Mouse (Mus musculus) lung, embryonic 14.5 days (tissue): ENCODE measurements around the gene Slc17a1. TPM values are rescaled to one million over a fixed set of nuclear protein-coding genes. Genes with fewer than 3 reads are reported as not detected.
A peak's percentile ranks its signal among the peaks of the same experiment; 100 is the strongest.

Experiments
- ATAC-seq: fragments of 200-750 bp; cut with Nextera tagmentation; 2 replicates; pipeline ENCODE4 v1.8.0; 2017; ENCODE audit warnings: mild to moderate bottlenecking, moderate TSS enrichment, moderate library complexity; ENCODE audit not compliant: insufficient read depth
- DNase-seq: peaks from one replicate; pipeline ENCODE4 v3.0.0-alpha.2; 2015
- H3K27ac ChIP-seq: fragments of 300-500 bp; sonication (generic); 2 replicates; pipeline ENCODE4 v1.5.1; 2014; ENCODE audit warnings: low read depth, mild to moderate bottlenecking, moderate library complexity
- H3K27me3 ChIP-seq: fragments of 300-500 bp; sonication (generic); 2 replicates; pipeline ENCODE4 v1.6.1; 2014; ENCODE audit warnings: low read length, control low read depth; ENCODE audit not compliant: insufficient read depth
- H3K36me3 ChIP-seq: fragments of 300-500 bp; sonication (generic); 2 replicates; pipeline ENCODE4 v1.6.1; 2014; ENCODE audit warnings: control low read depth; ENCODE audit not compliant: insufficient read depth
- H3K4me1 ChIP-seq: fragments of 300-500 bp; sonication (generic); 2 replicates; pipeline ENCODE4 v1.6.1; 2014; ENCODE audit warnings: antibody characterized with exemption, control low read depth; ENCODE audit not compliant: insufficient read depth
- H3K4me2 ChIP-seq: fragments of 300-500 bp; sonication (generic); 2 replicates; pipeline ENCODE4 v1.6.1; 2014; ENCODE audit warnings: mild to moderate bottlenecking
- H3K4me3 ChIP-seq: fragments of 300-500 bp; sonication (generic); 2 replicates; pipeline ENCODE4 v1.5.1; 2014; ENCODE audit warnings: low read depth, low read length
- H3K9ac ChIP-seq: fragments of 300-500 bp; sonication (generic); 2 replicates; pipeline ENCODE4 v1.6.1; 2014
- H3K9me3 ChIP-seq: fragments of 300-500 bp; sonication (generic); 2 replicates; pipeline ENCODE4 v1.6.1; 2016; ENCODE audit warnings: low read depth, low read length, control low read depth
- CTCF ChIP-seq: IDR thresholded peaks from 2 replicates; pipeline ENCODE4 v1.5.1; 2016; ENCODE audit warnings: antibody characterized with exemption, low read depth
- WGBS: fragments of 180-500 bp; shearing (Covaris S2); extraction: QIAGEN DNeasy Blood & Tissue Kit; methylation state at CpG from one replicate; pipeline ENCODE4 v1.1.7; 2014; 5-methylcytosine and 5-hydroxymethylcytosine counted together
- polyA plus RNA-seq: library from polyadenylated mRNA; unstranded; fragments of >200 nt; fragmentation: Nextera tagmentation; extraction: Ambion mirVana; gene quantifications from 2 replicates; pipeline ENCODE4 v1.2.1, GENCODE M21; 2014

The Slc17a1 gene
- polyA plus RNA-seq, 1 experiment from 2014 or later, result not detected

DNA sequence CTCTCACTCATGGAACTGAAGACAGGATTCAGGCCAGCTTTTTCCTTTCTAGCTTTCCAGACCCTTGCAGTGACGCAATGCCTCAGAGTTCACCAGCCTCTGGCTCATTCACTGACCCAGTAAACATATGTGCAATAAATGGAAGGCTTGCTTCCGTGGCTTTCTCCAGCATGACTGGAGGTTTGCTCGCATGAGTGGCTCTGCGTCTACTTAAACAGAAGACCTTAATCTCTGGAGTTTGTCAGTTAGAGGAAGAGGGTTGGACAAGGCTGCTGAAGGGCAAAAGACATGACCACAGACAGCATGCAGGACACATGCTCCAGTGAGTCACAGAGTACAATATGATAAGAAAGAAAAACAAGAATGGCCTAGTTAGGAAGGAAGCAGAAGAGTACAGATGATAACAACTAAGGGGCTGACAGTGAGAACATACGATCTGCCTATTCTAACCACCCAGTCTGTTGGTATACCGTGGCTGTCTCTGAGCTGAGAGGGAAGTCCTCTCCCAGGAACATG lies 46.3 kb downstream of the Slc17a1 start:
- WGBS, result 45% methylated on average over 6 of the region's 6 CpGs
- Histone ChIP-seq H3K4me1 (no peaks in the 10 kb centered on the region), H3K27ac (no peak overlapping the region), H3K9me3 (no peaks in the 10 kb centered on the region), H3K9ac (no peak overlapping the region), H3K36me3 (no peaks in the 10 kb centered on the region), H3K4me3 (no peak overlapping the region), H3K4me2 (no peak overlapping the region), H3K27me3 (no peaks in the 10 kb centered on the region)
- ATAC-seq (no peak; the same call in 1 of the 2 replicates), DNase-seq (peak; percentile 28)
- TF ChIP-seq CTCF, result no peak

- Histone ChIP-seq H3K9ac (no peak within 1 kb of the TSS), H3K4me2 (no peak within 1 kb of the TSS), H3K27me3 (no peaks in the 10 kb centered on the region), H3K27ac (no peak within 1 kb of the TSS), H3K9me3 (no peaks in the 10 kb centered on the region), H3K4me3 (no peak within 1 kb of the TSS), H3K4me1 (no peaks in the 10 kb centered on the region), H3K36me3 (no peaks in the 10 kb centered on the region)
- DNase-seq, result no peak
- WGBS, result 56% methylated on average over 9 of the region's 9 CpGs
- ATAC-seq, result no peak
- TF ChIP-seq CTCF, result no peak
Observed at GRCm38 (mm10) chr13:23914376-23915167, 47.0 kb downstream of the Slc17a1 start, which contains the start of gene Slc17a4. Gene Slc17a4, minus strand, starts transcription at chr13:23915009.

DNA sequence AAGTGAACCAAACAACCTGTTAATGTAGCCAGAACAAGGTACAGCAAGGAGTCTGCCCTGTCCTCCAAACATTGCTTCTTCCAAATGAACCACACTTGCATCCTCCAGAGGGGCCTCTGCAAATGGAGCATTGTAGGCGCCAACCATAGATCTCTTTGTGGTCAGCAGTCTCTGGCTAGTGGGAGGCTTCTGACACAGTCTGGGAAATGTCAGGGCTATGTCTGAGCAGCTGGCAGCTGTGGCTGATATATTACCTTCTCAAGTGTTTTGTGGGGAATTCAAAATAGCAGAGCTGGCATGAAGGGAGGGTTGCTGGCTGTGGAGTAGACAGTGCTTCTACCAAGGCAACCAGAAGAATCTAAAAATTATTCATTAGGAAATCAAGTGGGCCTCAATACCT lies 48.6 kb downstream of the Slc17a1 start:
- no peak overlapping the region for H3K4me3 ChIP-seq
- WGBS, result 78% methylated on average over 1 of the region's 1 CpGs
- H3K27ac ChIP-seq, result no peak overlapping the region
- no peak for TF ChIP-seq CTCF
- no peak overlapping the region for H3K9ac ChIP-seq
- H3K4me2 ChIP-seq, result no peak overlapping the region
- H3K36me3 ChIP-seq, result no peaks in the 10 kb centered on the region
- no peak for ATAC-seq
- H3K9me3 ChIP-seq, result no peaks in the 10 kb centered on the region
- DNase-seq, result no peak
- H3K4me1 ChIP-seq, result no peaks in the 10 kb centered on the region
- no peaks in the 10 kb centered on the region for H3K27me3 ChIP-seq

DNA sequence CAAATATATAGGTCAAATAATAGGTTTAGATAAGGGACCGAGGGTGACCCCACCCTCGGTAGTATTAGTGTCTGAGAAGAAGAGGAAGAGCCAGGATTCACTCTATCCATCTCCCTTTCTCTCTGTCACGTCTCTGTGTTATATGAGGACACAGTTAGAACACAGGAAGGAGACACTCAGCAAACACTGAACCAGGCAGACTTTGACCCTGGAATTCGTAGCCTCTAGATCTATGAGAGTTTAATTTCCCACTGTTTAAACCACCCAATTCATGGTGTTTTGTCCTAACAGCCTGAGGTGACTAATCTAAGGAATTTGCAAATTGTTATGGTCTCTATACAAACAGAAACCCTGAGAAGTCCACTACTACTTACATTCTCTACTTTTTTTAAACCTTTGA lies 50.1 kb downstream of the Slc17a1 start:
- no peak for ATAC-seq
- no peaks in the 10 kb centered on the region for H3K27me3 ChIP-seq
- H3K4me3 ChIP-seq, result no peak overlapping the region
- no peak overlapping the region for H3K4me2 ChIP-seq
- DNase-seq, result no peak
- no peaks in the 10 kb centered on the region for H3K36me3 ChIP-seq
- H3K9ac ChIP-seq, result no peak overlapping the region
- TF ChIP-seq CTCF, result no peak
- no peaks in the 10 kb centered on the region for H3K9me3 ChIP-seq
- H3K27ac ChIP-seq, result no peak overlapping the region
- no peaks in the 10 kb centered on the region for H3K4me1 ChIP-seq
- 21% methylated on average over 4 of the region's 4 CpGs for WGBS

DNA sequence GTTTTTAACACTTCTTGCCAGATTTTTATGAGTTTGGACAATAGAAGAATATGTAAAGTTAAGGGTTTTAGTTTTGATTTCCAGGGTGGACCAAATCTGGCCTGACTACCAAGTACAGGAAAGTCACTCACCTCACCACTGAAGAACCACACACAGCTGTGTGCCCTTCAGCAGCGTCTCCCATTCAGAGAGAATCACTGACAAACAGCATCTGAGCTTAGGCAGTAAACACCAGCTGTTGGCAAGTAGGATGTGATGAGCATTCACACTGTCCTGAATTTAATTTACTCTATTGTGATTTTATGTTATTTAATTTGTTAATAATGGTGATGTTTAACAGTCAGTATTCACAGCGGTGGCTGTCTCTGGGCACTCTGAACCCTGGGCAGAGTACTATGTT lies 58.2 kb downstream of the Slc17a1 start:
- Histone ChIP-seq H3K36me3 (no peaks in the 10 kb centered on the region), H3K4me1 (peaks cover 3% of the 10 kb centered on the region; the same call in 1 of the 2 replicates), H3K4me2 (no peak overlapping the region), H3K9me3 (no peaks in the 10 kb centered on the region), H3K27ac (no peak overlapping the region), H3K4me3 (no peak overlapping the region), H3K9ac (no peak overlapping the region), H3K27me3 (no peaks in the 10 kb centered on the region)
- DNase-seq (no peak), ATAC-seq (no peak)
- no peak for TF ChIP-seq CTCF
- 60% methylated on average over 2 of the region's 2 CpGs for WGBS

- DNase-seq (peak; percentile 71), ATAC-seq (peak; percentile 93)
- TF ChIP-seq CTCF, result no peak
- no peaks in the 10 kb centered on the region for H3K36me3 ChIP-seq
- no peak overlapping the region for H3K9ac ChIP-seq
- no peak overlapping the region for H3K27ac ChIP-seq
- no peaks in the 10 kb centered on the region for H3K27me3 ChIP-seq
- H3K4me1 ChIP-seq, result peaks cover 3% of the 10 kb centered on the region; the same call in 1 of the 2 replicates
- H3K9me3 ChIP-seq, result no peaks in the 10 kb centered on the region
- H3K4me2 ChIP-seq, result peak overlapping the region; percentile 40
- WGBS, result 30% methylated on average over 3 of the region's 3 CpGs
- H3K4me3 ChIP-seq, result no peak overlapping the region
Observed at GRCm38 (mm10) chr13:23928637-23929036, 61.1 kb downstream of the Slc17a1 start.

DNA sequence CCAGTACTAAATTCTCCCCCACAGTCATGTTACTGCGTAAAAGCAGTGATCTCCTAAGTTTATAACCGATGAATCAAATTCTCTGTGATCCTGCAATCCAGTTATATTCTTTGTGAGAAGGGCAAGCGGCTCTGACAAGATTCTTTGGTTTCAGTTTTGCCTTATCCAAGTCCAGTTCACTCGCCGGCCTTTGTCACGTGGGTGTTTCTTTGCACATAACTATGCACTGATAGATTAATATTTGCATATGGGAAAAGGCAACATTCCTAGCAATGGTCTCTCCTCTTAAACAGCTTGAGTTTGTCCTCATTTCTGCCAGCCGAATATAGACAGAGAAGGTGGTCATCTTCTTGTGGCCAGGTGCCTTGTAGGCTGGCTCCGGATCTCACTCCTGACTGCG lies 62.9 kb downstream of the Slc17a1 start:
- Histone ChIP-seq H3K36me3 (no peaks in the 10 kb centered on the region), H3K4me2 (no peak overlapping the region), H3K9ac (no peak overlapping the region), H3K9me3 (no peaks in the 10 kb centered on the region), H3K27ac (no peak overlapping the region), H3K27me3 (no peaks in the 10 kb centered on the region), H3K4me1 (peaks cover 3% of the 10 kb centered on the region; the same call in 1 of the 2 replicates), H3K4me3 (no peak overlapping the region)
- no peak for ATAC-seq
- DNase-seq, result no peak
- no peak for TF ChIP-seq CTCF
- 80% methylated on average over 9 of the region's 9 CpGs for WGBS
